Mouse (Mus musculus) heart, embryonic 10.5 days (tissue): ENCODE results near the gene Meis3. TPM values are rescaled to one million over a fixed set of nuclear protein-coding genes. Genes with fewer than 3 reads are reported as not detected.

ENCODE experiments used
- DNase-seq: peaks from one replicate; pipeline ENCODE4 v3.0.0-alpha.2; 2017; ENCODE audit warnings: low spot score
- H3K27ac ChIP-seq: fragments of 300-500 bp; sonication (generic); 2 replicates; pipeline ENCODE4 v1.5.1; 2016; ENCODE audit warnings: mild to moderate bottlenecking
- H3K27me3 ChIP-seq: fragments of 300-500 bp; sonication (generic); 2 replicates; pipeline ENCODE4 v1.6.1; 2016; ENCODE audit warnings: mild to moderate bottlenecking; ENCODE audit not compliant: poor library complexity, insufficient read depth, severe bottlenecking
- H3K36me3 ChIP-seq: fragments of 300-500 bp; sonication (generic); 2 replicates; pipeline ENCODE4 v1.6.1; 2016; ENCODE audit warnings: mild to moderate bottlenecking, moderate library complexity
- H3K4me1 ChIP-seq: fragments of 300-500 bp; sonication (generic); 2 replicates; pipeline ENCODE4 v1.6.1; 2016; ENCODE audit warnings: mild to moderate bottlenecking
- H3K4me3 ChIP-seq: fragments of 300-500 bp; sonication (generic); 2 replicates; pipeline ENCODE4 v1.5.1; 2016; ENCODE audit warnings: mild to moderate bottlenecking, moderate library complexity
- H3K9me3 ChIP-seq: fragments of 300-500 bp; sonication (generic); 2 replicates; pipeline ENCODE4 v1.6.1; 2016; ENCODE audit warnings: mild to moderate bottlenecking, moderate library complexity
- WGBS: fragments of 180-500 bp; shearing (Covaris S2); methylation state at CpG from one replicate; pipeline ENCODE4 v1.1.7; 2016; 5-methylcytosine and 5-hydroxymethylcytosine counted together
- polyA plus RNA-seq: library from polyadenylated mRNA; unstranded; fragments of >200 nt; fragmentation: Nextera tagmentation; extraction: Ambion mirVana; gene quantifications from 2 replicates; pipeline ENCODE4 v1.2.1, GENCODE M21; 2016

The Meis3 gene
- polyA plus RNA-seq, 1 experiment from 2014 or later: 41.8 TPM

DNA sequence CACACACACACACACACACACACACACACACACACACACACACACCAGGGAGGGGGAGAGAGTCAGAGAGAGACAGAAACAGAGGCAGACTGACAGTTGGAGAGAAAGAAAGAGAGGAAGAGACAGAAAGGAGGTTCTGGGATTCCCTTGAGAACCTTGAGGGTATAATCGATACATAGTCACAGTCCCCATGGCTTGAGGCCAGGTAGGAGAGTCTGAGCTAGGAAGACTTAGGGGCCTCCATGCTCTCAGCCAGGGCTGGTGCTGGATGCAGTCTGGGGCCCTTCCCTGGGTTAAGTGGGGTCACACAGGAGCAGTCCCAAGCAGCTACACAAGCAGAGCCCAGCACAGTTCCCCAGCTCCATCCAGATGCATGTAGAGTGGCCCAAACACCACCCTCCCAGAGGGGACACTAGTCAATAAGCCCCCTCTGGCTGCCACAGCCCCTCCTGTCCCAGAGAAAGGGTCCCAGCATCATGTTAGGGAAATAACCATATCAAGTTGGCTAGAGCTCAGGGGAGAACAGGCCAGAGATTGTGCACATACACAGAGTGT lies 2.2 kb upstream of the Meis3 start:
- Histone ChIP-seq H3K4me3 (no peak overlapping the region), H3K27ac (no peak overlapping the region; the same call in 1 of the 2 replicates), H3K4me1 (peaks cover 44% of the 10 kb centered on the region), H3K9me3 (peaks cover 6% of the 10 kb centered on the region; the same call in 1 of the 2 replicates), H3K27me3 (peaks cover 4% of the 10 kb centered on the region; the same call in 1 of the 2 replicates), H3K36me3 (no peaks in the 10 kb centered on the region)
- no peak for DNase-seq
- WGBS: 46% methylated on average over 1 of the region's 1 CpGs

DNA sequence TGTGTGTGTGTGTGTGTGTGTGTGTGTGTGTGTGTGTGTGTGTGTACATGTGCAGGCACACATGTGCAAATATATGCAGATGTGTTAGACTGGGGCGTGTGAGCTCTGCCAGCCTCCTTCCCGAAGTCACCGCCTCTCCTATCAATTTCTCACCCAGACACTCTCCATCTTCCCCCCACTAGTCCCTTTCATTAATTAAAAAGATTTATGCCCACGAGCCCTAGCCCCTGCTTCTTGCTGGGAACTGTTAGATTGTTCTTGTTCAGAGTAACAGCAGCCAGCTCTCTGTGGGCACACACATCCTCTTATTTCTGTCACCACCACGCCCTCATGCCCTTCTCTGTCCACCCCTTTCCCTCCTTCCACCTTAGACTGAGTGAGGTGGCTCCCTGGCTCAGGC lies 1.7 kb upstream of the Meis3 start:
- Histone ChIP-seq H3K4me1 (peaks cover 44% of the 10 kb centered on the region), H3K9me3 (0 out of 2 replicates have a peak, but pooled peaks cover 1% of the 10 kb centered on the region), H3K4me3 (no peak overlapping the region), H3K27ac (peak overlapping the region; percentile 67; the same call in 1 of the 2 replicates), H3K27me3 (peaks cover 4% of the 10 kb centered on the region; the same call in 1 of the 2 replicates), H3K36me3 (no peaks in the 10 kb centered on the region)
- 44% methylated on average over 5 of the region's 5 CpGs for WGBS
- no peak for DNase-seq

DNA sequence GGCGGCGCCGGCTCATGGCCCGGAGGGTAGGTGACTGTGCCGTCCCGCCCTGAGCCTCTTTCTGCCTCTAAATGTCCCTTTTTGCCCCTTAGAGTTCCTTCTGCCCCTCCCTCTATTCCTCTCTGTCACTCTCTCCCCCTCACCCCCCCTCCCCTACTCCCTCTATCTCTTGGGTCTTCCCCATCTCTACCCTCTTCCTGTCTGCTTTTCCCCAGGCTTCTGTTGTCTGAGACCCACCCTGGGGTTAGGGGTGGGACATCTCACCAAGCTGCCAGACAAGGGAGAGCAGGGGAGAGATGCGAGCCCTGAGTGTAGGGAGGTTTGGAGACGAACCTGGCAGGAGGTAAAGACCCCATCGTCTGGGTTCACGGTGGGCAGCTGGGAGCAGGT lies 647 bp downstream of the Meis3 start:
- H3K27me3 ChIP-seq: peaks cover 4% of the 10 kb centered on the region; the same call in 1 of the 2 replicates

DNA sequence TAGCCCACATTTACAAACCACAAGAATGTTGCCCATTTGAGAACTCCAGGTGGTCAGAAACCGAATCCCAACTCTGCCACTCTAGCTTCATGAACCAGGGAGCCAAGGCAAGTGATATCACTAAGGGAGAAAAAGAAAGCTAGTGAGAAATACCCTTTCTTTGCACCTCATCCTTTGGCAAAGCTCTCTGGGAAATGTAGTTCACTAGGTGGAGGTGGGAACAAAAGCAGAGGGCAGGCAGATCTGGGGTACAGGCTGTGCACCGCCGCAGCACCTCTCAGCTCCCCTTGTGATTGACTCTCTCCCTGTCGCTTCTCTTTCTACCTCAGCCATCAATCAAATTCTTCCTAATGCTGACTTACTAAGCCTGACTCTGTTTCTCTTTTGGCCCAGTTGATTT lies 3.2 kb downstream of the Meis3 start:
- no peak overlapping the region for H3K4me3 ChIP-seq
- H3K27ac ChIP-seq: no peak overlapping the region
- DNase-seq: no peak
- H3K4me1 ChIP-seq: peaks cover 28% of the 10 kb centered on the region
- H3K36me3 ChIP-seq: peaks cover 15% of the 10 kb centered on the region
- H3K27me3 ChIP-seq: no peaks in the 10 kb centered on the region; the same call in 1 of the 2 replicates
- no peaks in the 10 kb centered on the region for H3K9me3 ChIP-seq
- WGBS: 70% methylated on average over 4 of the region's 4 CpGs

More for the DNA sequence above, 647 bp downstream of the Meis3 start:
- Histone ChIP-seq H3K36me3 (peaks cover 15% of the 10 kb centered on the region), H3K4me3 (peak overlapping the region; percentile 79), H3K9me3 (no peaks in the 10 kb centered on the region), H3K27ac (peak overlapping the region; percentile 86), H3K4me1 (peaks cover 44% of the 10 kb centered on the region)
- DNase-seq: no peak
- WGBS: 1% methylated on average over 10 of the region's 10 CpGs

DNA sequence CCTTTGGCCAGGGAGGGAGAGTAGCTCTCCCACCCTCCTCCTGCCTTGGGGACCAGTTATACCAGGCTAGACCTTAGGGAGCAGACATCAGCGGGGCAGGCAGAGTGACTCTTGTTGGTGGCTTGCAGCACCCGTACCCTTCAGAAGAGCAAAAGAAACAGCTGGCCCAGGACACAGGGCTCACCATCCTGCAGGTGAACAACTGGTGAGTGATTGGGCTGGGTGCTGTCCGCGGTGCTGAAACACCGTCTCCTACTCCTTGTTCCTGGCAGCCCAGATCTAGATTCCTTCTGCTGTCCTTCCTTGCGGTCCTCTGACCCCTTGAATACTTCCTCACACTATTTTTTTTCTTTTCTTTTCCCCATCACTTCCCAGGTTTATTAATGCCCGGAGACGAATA lies 8.8 kb downstream of the Meis3 start:
- Histone ChIP-seq H3K36me3 (peaks cover 24% of the 10 kb centered on the region), H3K27ac (no peak overlapping the region), H3K4me3 (no peak overlapping the region), H3K9me3 (no peaks in the 10 kb centered on the region), H3K27me3 (no peaks in the 10 kb centered on the region), H3K4me1 (no peaks in the 10 kb centered on the region)
- DNase-seq: peak; percentile 87
- 20% methylated on average over 8 of the region's 8 CpGs for WGBS

DNA sequence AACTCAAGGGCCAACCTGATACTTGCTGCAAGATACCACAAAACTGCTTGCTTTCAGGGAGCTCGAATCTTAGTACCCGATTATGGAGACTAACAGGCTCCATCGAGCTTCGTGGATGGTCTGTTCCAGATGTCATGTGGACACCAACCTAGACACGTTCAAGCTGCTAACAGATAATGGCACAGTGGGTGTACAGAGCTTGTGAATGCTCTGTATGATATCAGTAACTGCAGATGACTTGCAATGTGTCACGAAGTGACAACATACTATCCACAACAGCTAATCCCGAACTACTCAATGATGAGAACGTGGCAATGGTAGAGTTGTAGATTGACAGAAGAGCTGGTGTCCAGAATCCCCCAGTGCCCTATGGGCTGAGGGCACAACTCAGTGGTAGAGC lies 12.6 kb downstream of the Meis3 start:
- peaks cover 6% of the 10 kb centered on the region for H3K27me3 ChIP-seq
- no peak overlapping the region for H3K27ac ChIP-seq
- no peaks in the 10 kb centered on the region for H3K4me1 ChIP-seq
- H3K4me3 ChIP-seq: no peak overlapping the region
- H3K9me3 ChIP-seq: no peaks in the 10 kb centered on the region
- WGBS: 80% methylated on average over 8 of the region's 8 CpGs
- DNase-seq: no peak
- H3K36me3 ChIP-seq: peaks cover 11% of the 10 kb centered on the region; the same call in 1 of the 2 replicates

DNA sequence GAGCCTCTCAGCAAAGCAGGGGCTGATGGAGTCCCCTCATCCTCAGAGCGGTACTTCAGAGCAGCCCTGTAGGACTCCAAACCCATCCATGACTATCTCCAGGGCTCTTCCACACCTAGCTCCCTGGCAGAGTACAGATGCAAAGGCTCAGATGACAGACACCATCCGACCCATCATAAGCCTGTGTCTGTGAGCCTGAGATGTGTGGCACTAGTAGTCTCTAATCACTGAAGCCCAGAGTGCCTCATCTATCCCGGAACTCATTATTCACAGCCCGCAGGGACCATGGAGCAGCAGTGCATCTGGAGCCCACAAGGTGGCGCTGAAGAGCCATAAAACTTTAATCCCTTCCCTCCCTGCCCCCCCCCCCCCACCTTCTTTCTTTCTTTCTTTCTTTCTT lies 17.4 kb downstream of the Meis3 start:
- no peaks in the 10 kb centered on the region for H3K9me3 ChIP-seq
- no peak for DNase-seq
- no peaks in the 10 kb centered on the region for H3K4me1 ChIP-seq
- H3K4me3 ChIP-seq: no peak overlapping the region
- peaks cover 10% of the 10 kb centered on the region; the same call in 1 of the 2 replicates for H3K36me3 ChIP-seq
- H3K27me3 ChIP-seq: peaks cover 6% of the 10 kb centered on the region
- H3K27ac ChIP-seq: no peak overlapping the region
- 16% methylated on average over 5 of the region's 5 CpGs for WGBS

DNA sequence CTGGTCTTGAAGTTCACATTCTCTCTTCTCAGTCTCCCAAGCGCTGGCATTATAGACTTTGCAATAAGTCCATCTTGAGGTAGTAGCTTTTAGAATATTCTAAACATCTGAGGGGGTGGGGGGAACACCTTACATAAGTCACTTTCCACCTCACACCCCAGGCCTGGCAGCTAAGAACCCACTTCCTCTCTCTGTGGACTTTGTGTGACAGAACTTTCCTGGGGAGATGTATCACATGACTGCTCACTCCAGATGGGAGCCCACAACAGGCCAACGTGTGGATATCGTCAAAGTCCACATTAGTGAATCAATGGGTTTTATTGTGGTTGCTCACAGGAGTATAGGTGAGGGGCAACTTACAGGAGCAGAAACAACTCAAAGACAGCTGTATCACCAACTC lies 18.8 kb downstream of the Meis3 start:
- Histone ChIP-seq H3K27me3 (peaks cover 6% of the 10 kb centered on the region), H3K4me1 (no peaks in the 10 kb centered on the region), H3K9me3 (no peaks in the 10 kb centered on the region), H3K36me3 (peaks cover 24% of the 10 kb centered on the region), H3K4me3 (no peak overlapping the region), H3K27ac (no peak overlapping the region)
- DNase-seq: no peak
- WGBS: 52% methylated on average over 3 of the region's 3 CpGs

DNA sequence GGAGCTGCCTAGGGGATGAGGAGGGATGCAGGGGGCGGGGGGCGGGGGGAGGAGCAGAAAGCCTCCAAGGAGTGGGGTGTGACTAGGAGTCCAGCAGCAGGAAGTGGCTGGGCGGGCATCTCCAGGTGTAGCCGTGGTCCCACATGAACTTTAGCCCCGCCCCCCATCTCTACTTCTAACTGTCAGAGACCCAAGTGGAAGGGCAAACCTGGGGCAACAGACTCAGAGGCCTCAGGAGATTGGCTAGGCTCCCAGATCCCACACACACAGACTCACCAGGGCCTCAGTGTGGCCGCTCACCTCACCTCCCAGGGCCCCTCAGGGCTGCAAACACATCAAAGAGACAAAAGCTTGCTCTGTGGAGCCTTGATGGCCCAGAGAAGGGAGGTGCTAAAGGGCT lies 21.7 kb downstream of the Meis3 start:
- Histone ChIP-seq H3K9me3 (no peaks in the 10 kb centered on the region), H3K27me3 (no peaks in the 10 kb centered on the region), H3K27ac (no peak overlapping the region), H3K4me3 (no peak overlapping the region), H3K36me3 (peaks cover 47% of the 10 kb centered on the region), H3K4me1 (no peaks in the 10 kb centered on the region)
- no peak for DNase-seq
- WGBS: 69% methylated on average over 6 of the region's 6 CpGs

DNA sequence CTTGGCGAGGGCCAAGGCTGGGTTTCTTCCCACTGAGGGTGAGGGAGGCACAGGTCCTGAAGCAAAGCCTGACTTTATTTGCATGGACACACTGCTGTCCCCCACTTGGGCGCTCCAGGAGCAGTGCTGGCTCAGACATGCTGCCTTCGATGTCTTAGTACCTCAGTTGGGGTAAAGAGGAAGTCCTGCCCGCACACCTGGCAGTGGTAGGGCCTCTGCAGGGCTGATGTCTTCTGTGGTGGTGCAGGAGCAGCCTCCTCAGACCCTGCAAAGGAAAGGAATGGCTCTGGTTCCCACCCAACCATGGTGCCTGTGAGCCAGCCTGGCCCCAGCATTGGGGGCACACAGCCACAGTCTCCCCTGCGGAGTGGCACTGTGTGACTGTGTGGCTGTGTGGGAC lies 22.3 kb downstream of the Meis3 start:
- no peaks in the 10 kb centered on the region for H3K9me3 ChIP-seq
- H3K36me3 ChIP-seq: peaks cover 52% of the 10 kb centered on the region
- DNase-seq: no peak
- H3K27me3 ChIP-seq: no peaks in the 10 kb centered on the region
- no peak overlapping the region for H3K4me3 ChIP-seq
- no peaks in the 10 kb centered on the region for H3K4me1 ChIP-seq
- H3K27ac ChIP-seq: no peak overlapping the region
- WGBS: 77% methylated on average over 5 of the region's 5 CpGs

DNA sequence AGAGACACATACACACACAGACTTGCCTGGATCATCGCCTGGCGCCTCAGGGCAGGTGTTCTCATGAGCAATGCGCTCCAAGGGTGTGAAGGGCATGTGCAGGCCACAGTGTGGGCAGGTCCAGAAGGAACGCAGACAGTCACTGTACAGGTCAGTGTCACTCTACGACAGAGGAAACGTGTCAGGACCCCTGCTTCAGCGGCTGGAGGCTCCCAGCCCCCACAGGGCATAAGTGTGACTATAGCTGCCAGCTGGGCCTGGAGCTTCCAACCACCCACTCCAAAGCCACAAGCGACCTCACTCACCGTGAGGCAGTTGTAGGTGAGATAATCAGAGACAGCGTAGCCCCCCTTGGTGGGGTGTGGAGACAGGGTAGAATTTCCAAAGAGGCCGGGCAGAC lies 23.6 kb downstream of the Meis3 start:
- H3K27ac ChIP-seq: no peak overlapping the region
- DNase-seq: no peak
- no peaks in the 10 kb centered on the region for H3K9me3 ChIP-seq
- H3K27me3 ChIP-seq: no peaks in the 10 kb centered on the region
- no peak overlapping the region for H3K4me3 ChIP-seq
- H3K36me3 ChIP-seq: peaks cover 65% of the 10 kb centered on the region
- 86% methylated on average over 11 of the region's 11 CpGs for WGBS
- H3K4me1 ChIP-seq: no peaks in the 10 kb centered on the region

DNA sequence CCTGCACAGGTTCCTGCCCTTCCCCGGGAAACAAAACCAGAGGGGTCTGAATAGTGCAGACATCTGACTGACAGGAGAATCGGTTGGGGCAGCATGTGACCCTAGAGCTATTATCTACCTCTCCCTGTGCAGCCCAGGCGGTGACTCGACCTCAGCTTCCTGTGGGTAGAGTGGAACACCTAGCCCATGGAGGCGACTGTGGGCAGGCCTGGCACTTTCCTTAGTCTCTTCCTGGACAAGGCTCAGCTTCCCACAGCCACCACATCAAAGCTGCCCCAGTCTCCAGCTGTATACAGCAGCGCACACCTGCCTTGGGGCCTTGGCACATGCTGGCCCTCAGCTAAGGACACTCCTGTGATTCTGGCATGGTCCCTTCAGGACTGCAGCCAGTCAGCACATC lies 26.2 kb downstream of the Meis3 start:
- WGBS: 75% methylated on average over 6 of the region's 6 CpGs
- no peaks in the 10 kb centered on the region for H3K27me3 ChIP-seq
- no peaks in the 10 kb centered on the region for H3K9me3 ChIP-seq
- no peak overlapping the region for H3K27ac ChIP-seq
- no peaks in the 10 kb centered on the region for H3K4me1 ChIP-seq
- peaks cover 91% of the 10 kb centered on the region for H3K36me3 ChIP-seq
- no peak for DNase-seq
- no peak overlapping the region for H3K4me3 ChIP-seq

DNA sequence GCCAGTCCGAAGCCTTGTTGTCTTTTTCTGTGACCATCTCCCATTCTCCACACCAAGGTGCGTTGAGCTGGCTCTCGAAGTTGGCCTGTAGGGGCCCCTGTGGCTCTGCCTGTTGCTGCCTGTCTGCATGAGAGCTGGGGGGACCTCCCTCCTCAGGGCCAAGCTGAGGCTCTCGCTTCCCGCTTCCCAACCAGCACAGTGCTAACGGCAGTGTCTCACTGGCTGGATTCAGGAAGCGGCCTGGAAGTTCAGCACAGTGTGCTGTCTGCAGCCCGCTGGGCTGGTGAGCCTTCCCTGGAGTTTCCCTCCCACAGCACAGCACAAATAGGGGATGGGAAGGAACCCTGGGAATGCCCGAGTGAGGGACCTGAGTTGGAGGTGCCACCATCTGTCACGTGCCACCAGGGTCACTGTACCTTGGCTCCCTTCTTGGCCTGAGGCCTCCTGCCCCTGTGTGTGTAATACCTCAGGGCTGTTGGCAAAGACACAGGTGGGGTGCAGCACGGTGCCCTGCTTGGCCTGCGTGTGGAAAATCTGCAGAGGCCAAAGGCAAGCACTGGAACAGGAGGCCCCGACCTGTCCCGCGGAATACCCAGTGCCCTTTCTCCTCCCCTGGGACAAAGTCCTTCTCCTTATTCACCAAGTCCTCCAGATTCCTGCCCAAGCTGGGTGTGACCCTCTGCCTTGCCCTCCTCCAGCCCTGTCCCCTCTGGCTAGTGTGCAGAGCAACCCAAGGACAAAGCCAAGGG lies 28.0 kb downstream of the Meis3 start:
- WGBS: 81% methylated on average over 15 of the region's 15 CpGs
- Histone ChIP-seq H3K27me3 (no peaks in the 10 kb centered on the region), H3K4me1 (no peaks in the 10 kb centered on the region), H3K4me3 (no peak overlapping the region), H3K9me3 (no peaks in the 10 kb centered on the region), H3K36me3 (peaks cover 89% of the 10 kb centered on the region), H3K27ac (no peak overlapping the region)
- DNase-seq: no peak
